Mouse (Mus musculus) cerebral cortex, adult 2 months (tissue): ENCODE data around the gene Trpd52l3.

Experiments
- WGBS: fragments of 180-500 bp; shearing (Covaris S2); methylation state at CpG from one replicate; pipeline ENCODE4 v1.1.7; 2018; 5-methylcytosine and 5-hydroxymethylcytosine counted together

Trpd52l3 gene

GRCm38 (mm10) chr19:30003621-30004020, at the start of gene Trpd52l3:
Gene Trpd52l3, plus strand, starts transcription at chr19:30003790.
- 96% methylated on average over 9 of the region's 9 CpGs for WGBS

DNA sequence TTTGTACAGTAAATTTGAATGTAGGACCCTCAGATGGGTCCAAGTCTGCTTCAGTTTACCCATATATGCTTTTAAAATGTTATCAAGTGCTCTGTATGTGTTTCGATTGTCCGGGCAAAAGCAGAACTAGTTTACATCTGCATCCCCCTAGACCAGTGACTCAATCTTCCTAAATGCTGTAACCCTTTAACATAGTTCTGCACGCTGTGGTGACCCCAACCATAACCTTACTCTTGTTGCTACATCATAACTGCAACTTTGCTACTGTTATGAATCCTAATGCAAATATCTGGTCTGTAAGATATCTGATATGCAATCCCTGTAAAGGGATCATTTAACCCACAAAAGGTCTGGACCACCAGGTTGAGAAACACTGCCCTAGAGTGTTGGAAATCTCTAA, 49.8 kb upstream of the Trpd52l3 start:
- WGBS = 93% methylated on average over 3 of the region's 3 CpGs

GRCm38 (mm10) chr19:29955454-29955853, 48.1 kb upstream of the Trpd52l3 start:
- WGBS = 86% methylated on average over 2 of the region's 2 CpGs

GRCm38 (mm10) chr19:29960906-29961305, 42.7 kb upstream of the Trpd52l3 start:
- 89% methylated on average over 4 of the region's 4 CpGs for WGBS

GRCm38 (mm10) chr19:29961842-29962241, 41.7 kb upstream of the Trpd52l3 start:
- WGBS = 77% methylated on average over 6 of the region's 6 CpGs

DNA sequence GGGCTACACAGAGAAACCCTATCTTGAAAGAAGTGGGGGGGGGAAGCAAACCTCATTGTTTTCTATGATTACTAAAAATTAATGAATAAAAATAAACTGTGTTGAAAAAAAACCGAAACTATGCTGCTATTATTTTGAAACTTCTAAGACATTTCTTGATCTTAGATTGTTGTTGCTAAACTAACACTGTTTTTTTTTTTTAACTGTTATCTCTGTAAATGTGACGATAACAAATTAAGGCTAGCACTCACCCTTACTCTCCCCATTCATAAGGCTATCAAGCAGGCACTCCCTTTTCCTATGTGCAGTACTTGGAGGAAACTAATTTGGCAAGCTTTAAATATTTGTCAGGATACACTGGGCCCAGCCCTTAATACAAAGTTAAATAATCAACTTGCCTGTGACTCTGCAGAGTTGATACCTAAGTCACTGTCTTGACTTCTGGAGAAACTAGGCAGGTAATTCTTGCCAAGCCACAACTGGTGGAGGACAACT, 39.9 kb upstream of the Trpd52l3 start:
- 86% methylated on average over 2 of the region's 2 CpGs for WGBS

- 96% methylated on average over 3 of the region's 3 CpGs for WGBS
Observed at GRCm38 (mm10) chr19:29967960-29968359, 35.6 kb upstream of the Trpd52l3 start.

DNA sequence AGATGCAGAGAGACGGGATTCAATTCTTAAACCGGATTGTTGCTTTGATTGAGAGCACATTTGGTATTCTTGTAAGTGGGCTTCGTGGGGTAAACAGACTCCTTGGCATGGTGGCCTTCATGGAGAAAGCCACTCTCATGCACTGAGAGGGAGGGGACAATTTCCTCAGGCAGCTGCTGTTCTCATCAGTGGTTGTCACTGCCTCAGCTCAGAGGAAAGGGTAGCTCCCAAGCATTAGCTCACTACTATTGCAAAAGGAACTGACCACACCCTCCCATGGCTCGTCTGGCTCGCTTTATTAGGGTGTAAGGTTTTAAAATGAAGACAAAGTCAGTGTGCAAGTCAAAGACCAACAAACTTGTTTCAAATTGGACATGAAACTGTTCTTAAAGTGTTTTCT, 30.2 kb upstream of the Trpd52l3 start:
- 84% methylated on average over 5 of the region's 5 CpGs for WGBS

DNA sequence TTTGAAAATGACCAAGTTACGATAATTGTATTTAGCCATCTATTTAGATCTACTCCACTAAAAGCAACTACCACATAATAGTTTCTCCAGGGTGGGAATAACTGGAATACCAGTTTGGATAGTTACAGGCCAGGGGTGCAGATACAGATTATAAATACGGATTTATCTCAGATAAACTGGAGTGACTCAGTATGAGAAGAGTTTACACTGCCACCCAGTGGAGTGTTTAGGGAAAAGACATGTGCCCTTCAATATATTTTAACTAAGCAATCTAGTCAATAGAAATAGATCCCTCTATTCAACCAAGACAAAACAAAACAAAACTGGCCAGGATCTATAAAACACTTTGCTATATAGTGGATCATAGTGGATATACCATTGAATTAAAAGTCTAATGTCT, 24.7 kb upstream of the Trpd52l3 start:
- WGBS = 49% methylated on average over 2 of the region's 2 CpGs

DNA sequence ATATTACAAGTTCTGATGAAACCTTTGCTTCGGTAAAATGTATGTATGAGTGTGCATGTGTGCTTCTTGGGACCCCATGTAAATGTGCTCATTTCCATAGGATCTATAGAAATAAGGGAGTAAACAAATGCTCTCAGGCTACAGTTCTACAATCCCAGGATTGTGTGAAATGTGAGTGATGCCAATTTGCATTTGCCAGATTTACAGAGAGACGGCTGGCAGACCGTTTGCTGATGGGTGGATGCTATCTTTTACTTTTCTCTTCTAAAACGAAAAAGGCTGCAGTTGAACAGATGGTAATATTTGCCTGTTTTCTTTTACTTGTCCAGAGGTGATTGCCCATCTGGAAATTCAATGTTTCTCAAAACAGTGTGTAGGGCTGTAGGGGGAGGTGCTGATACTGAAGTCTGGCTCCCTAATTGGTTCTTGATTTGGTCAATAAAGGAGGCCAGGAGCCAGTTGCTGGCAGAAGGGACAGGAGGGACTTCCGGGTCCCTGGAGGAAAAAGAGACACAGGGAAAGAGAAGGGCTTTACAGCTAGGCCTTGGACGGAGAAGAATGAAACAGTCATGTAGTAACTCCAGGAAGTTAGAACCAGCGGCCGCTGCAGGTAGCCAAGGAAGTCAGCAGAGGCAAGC, 24.0 kb upstream of the Trpd52l3 start:
- 45% methylated on average over 8 of the region's 8 CpGs for WGBS

DNA sequence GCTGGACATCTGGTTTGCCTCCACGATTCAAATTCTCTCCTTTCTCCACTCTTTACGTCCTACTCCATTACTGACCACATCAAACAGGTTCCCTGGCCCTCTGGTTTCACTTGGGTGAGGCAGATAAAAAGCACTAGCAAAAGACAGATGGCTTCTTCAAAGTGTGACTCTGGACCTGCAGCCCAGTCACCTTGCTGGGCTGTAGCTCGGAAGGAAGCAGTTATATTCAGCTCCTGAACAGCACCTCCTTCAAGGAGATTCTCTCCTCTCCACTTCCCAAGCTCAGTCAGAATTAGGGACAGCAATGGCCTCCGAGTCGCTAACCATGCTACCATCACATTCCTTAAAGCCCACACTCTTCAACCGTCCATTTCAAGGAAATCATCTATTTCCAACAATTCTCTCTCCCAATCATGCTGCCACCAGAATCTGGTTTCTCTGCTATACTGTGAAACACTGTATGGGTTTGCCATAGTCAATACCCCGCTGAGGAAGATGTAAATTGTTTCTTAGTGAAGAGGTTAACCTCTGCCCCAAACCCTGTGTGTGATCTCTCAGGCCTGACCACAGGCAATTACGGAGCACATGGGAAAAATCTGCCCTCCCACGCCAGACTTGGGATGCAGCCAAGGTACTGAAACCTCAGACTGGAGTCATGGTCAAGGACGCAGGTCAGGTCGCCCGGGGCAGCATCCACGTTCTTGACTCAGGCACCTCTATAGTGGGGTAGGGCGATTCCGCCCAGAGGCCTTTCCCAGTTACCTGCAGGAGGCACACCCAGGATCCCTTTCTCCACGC, 19.2 kb upstream of the Trpd52l3 start:
- 87% methylated on average over 16 of the region's 16 CpGs for WGBS

DNA sequence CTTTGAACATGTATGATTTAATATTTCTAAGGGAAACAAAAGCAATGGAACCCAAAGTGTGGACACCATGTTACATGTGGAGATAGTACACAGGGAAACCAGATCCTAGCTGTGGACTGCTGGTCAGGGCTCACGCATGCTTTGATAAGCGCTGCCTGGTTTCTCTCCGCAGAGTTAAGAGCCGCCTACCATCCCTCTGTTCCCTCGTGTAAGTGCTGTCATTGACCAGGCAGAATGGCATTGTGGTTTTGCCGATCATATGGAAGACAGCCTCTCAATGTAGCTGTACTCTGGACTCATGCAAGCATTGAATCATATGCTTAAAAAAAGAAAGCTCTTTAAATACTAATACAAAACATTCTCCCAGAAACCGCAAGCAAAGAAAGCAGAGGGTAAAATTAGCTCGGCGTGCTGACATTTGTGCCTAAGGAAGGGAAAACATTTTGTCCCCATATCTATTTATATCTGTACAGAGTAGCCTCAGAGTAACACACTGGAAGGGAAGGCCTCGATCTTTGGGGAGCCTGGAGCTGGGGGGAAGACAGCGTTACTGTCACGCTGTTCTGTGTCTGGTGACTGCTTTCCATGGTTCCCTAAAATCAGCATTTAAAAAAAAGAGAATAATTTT, 17.0 kb upstream of the Trpd52l3 start:
- WGBS = 52% methylated on average over 12 of the region's 12 CpGs

DNA sequence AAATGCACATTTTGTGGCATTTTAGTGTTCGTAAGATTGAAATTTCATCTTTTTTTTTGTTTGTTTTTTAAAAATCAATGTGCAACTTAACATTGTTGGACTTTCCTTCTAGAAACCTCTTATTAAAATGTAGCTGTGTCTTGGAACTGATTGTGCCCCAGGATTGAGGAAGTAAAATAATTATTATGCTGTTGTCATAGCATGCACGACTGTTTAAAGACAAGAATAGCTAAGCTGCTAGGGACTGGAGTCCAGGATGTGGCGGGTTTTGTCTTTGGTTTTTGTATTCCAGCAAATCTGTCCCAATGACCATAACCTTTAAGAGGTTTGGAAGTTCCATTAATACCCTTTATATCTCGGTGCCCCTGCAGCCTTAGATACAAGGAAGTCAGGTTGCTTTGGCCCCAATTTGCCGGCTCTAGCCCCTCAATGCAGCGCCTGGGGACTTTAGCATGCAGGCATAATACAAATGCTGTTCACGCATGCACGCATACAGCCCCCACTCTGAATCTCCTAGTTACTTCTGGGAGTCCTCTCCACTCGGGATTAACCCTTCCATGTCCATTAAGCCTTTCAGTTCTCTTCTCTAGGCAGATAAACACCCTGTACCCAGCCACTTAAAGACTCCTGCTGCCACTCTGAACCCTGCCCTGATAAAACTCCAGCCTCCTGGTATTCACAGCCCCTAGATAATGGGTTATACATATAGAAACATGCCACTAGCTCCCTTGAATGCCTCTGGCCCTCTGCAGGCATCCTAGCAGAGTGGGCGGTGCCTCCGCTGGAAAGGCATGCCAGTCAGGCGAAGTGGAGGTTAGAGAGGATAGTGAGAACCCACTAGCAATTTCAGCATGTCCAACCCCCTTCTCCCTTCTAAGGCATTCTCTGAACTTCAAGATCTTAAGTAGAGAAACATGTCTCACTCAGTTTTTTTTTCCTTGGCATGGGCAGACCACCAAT, 2.9 kb upstream of the Trpd52l3 start:
- 51% methylated on average over 12 of the region's 12 CpGs for WGBS

GRCm38 (mm10) chr19:30001550-30001949, 2.0 kb upstream of the Trpd52l3 start:
- 88% methylated on average over 6 of the region's 6 CpGs for whole genome bisulfite sequencing

DNA sequence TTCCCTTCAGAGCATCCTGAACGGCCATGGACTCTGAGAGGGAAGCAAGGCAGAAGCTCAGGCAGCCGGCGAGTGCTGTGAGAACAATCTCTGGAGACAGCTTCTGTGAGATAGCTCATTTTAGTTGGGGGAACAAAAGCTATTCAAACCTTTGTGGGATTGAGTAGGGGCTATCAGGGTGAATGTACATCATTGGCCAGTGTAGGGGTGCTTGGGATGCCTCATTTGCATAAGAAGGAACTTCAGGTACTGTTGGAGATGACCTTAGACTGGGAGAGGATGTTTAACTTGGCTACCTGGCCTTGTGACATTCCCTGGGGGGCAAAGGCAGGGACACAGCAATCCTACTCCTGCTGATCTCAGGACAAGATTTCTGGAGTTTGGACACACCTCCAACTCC, 2.8 kb downstream of the Trpd52l3 start:
- 82% methylated on average over 3 of the region's 3 CpGs for WGBS

GRCm38 (mm10) chr19:30010520-30011296, 7.1 kb downstream of the Trpd52l3 start:
- 44% methylated on average over 13 of the region's 13 CpGs for WGBS

DNA sequence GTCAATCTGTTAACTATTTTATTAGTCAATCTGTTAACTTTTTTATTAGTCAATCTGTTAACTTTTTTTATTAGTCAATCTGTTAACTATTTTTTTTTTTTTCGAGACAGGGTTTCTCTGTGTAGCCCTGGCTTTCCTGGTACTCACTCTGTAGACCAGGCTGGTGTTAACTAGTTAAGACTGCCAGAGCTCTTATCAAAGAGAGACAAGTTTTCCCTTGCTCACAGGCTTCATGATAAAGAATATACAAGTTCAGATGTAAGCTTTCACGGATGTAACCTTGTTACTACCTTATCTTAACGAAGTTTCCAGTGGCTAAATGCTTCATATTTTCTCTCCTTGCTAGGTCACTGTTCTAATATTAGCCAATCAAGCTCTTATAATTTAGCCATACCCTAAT, 10.7 kb downstream of the Trpd52l3 start:
- WGBS = 85% methylated on average over 3 of the region's 3 CpGs

- 88% methylated on average over 6 of the region's 6 CpGs for WGBS
Observed at GRCm38 (mm10) chr19:30016156-30016555, 12.6 kb downstream of the Trpd52l3 start.

- 94% methylated on average over 10 of the region's 10 CpGs for WGBS
Observed at GRCm38 (mm10) chr19:30023419-30023818, 19.8 kb downstream of the Trpd52l3 start.

DNA sequence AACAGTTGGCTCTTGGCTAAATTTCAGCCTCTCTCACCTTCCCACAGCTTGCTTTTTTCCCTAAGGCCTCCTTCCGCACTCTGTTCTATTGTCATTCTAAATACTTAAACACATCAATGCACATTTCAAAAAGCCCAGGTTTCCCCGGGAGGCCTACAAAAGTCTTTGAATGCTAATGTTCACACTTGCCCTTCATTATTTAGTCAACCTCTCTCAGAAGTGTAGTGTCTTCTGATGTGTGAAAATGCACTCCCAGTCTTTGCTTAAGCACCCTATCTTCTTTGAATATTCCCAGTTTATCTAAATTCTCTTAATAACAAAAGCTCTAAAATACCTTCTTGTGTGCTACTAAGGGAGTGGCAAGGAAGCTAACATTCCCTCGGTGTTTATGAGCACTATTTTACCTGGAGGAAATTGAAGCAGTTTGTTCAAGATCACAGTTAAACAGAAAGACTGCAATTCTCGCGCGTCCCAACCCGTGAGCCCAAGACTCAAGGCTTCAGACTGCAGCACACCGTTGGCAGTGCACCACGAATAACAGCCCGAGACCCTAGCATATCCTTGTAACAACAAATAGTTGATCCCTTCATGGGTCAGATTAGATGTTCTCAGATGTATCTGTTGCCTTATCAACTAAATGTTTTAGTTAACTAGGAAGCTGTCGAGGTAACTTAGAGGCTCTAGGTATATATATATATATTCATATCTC, 25.6 kb downstream of the Trpd52l3 start:
- 54% methylated on average over 11 of the region's 11 CpGs for WGBS
